Mouse (Mus musculus) lung, postnatal 25 days (tissue): ENCODE data around the gene Hspa1b.
"Not testable (repeated sequence)": the region's sequence is repeated elsewhere in the genome, so short reads cannot be mapped to it uniquely, and the experiment has no call there.

ENCODE experiments used
- DNase-seq: peaks from one replicate; pipeline ENCODE4 v3.0.0; 2022; ENCODE audit warnings: low spot score

Gene Hspa1b

GRCm38 (mm10) chr17:34981690-34982180 lies 22.7 kb upstream of the Hspa1b start, which contains the start of gene Lsm2:
Gene Lsm2 (plus strand): TSS chr17:34981862.
- peak; percentile 94 for DNase-seq

- DNase-seq, result peak; percentile 72
Measured at GRCm38 (mm10) chr17:34980655-34981054, 21.6 kb upstream of the Hspa1b start.

GRCm38 (mm10) chr17:34979631-34980030 lies 20.6 kb upstream of the Hspa1b start:
- DNase-seq, result no peak

- no peak for DNase-seq
Measured at GRCm38 (mm10) chr17:34978239-34978638, 19.2 kb upstream of the Hspa1b start.

GRCm38 (mm10) chr17:34977000-34977399 lies 18.0 kb upstream of the Hspa1b start:
- DNase-seq, result no peak

GRCm38 (mm10) chr17:34975581-34976492 lies 16.8 kb upstream of the Hspa1b start:
- no peak for DNase-seq

GRCm38 (mm10) chr17:34972069-34972749 lies 13.2 kb upstream of the Hspa1b start, which contains the start of the genes Hspa1a and Hspa1l:
Gene Hspa1a (minus strand): TSS chr17:34972156.
Gene Hspa1l (plus strand): TSS chr17:34972703.
- peak; percentile 91 for DNase-seq

GRCm38 (mm10) chr17:34971694-34972068 lies 12.6 kb upstream of the Hspa1b start:
- DNase-seq, result not testable (repeated sequence)

GRCm38 (mm10) chr17:34970850-34971249 lies 11.8 kb upstream of the Hspa1b start:
- not testable (repeated sequence) for DNase-seq

GRCm38 (mm10) chr17:34969822-34970221 lies 10.8 kb upstream of the Hspa1b start, which contains the start of gene Gm20481:
Gene Gm20481 (plus strand): TSS chr17:34969912.
- DNase-seq, result not testable (repeated sequence)

- no peak for DNase-seq
Measured at GRCm38 (mm10) chr17:34965627-34966026, 6.6 kb upstream of the Hspa1b start.

GRCm38 (mm10) chr17:34964640-34965049 lies 5.6 kb upstream of the Hspa1b start:
- no peak for DNase-seq

GRCm38 (mm10) chr17:34962841-34963240 lies 3.8 kb upstream of the Hspa1b start:
- no peak for DNase-seq

- no peak for DNase-seq
Measured at GRCm38 (mm10) chr17:34962125-34962524, 3.1 kb upstream of the Hspa1b start.

GRCm38 (mm10) chr17:34960702-34961493 lies 1.9 kb upstream of the Hspa1b start:
- DNase-seq, result no peak

GRCm38 (mm10) chr17:34959881-34960515 lies 960 bp upstream of the Hspa1b start:
- DNase-seq, result peak; percentile 49

- not testable (repeated sequence) for DNase-seq
Measured at GRCm38 (mm10) chr17:34958734-34959129, 306 bp downstream of the Hspa1b start.

GRCm38 (mm10) chr17:34957966-34958365 lies 1.1 kb downstream of the Hspa1b start:
- DNase-seq, result not testable (repeated sequence)

- DNase-seq, result not testable (repeated sequence)
Measured at GRCm38 (mm10) chr17:34957291-34957690, 1.7 kb downstream of the Hspa1b start.

- no peak for DNase-seq
Measured at GRCm38 (mm10) chr17:34956340-34956739, 2.7 kb downstream of the Hspa1b start.

- no peak for DNase-seq
Measured at GRCm38 (mm10) chr17:34955884-34956283, 3.2 kb downstream of the Hspa1b start.
